Mouse (Mus musculus): ENCODE data around the gene Plcl1.

DNA sequence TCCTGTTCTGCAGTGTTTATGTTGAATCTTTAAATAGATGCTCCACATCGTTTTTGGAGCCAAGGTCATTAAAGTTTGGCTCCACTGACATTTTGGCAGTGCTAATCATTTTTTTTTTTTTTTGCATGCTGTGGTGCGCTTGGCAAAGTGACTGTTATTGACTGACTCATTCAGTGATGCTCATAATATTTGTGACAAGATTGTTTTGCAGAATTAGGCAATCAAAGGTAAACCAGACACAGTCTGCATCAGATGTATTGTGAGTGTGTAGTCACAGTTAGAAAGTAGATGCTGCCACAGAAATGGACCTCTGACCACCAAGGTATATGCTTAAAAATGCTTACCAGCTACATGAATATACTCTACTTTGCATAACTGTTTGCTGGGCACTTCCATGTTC lies 21.9 kb downstream of the Plcl1 start:
- TF ChIP-seq CTCF (conservative IDR thresholded peaks at IDR 0.05 in 1 of 2, IDR thresholded peaks at IDR 0.05 in 1 of 2; ENCODE audit: low read depth in 2 of 2, low read length in 2 of 2) (no peak), POLR2A (IDR thresholded peaks at IDR 0.05; ENCODE audit: low read depth, low read length) (no peak), POLR2AphosphoS2 (IDR thresholded peaks at IDR 0.05; ENCODE audit: low read depth, low read length) (no peak), UBTF (IDR thresholded peaks at IDR 0.05; ENCODE audit: low read depth, low read length) (no peak)

All from CH12.LX (cell line).